Mouse (Mus musculus) adrenal gland, adult 10 weeks (tissue): ENCODE measurements around the gene Gm27029. TPM values are rescaled to one million over a fixed set of nuclear protein-coding genes. Genes with fewer than 3 reads are reported as not detected.

ENCODE experiments used
- polyA plus RNA-seq: library from polyadenylated mRNA; stranded (reverse); fragments of 350-450 nt; fragmentation: Illumina TruSeq; extraction: RNeasy Lipid Tissue Mini Kit (QIAGEN cat#74804); gene quantifications from one replicate; pipeline ENCODE4 v1.2.3, GENCODE M21; 2014; ENCODE audit warnings: low read depth, low replicate concordance

The Gm27029 gene
- not detected for polyA plus RNA-seq

DNA sequence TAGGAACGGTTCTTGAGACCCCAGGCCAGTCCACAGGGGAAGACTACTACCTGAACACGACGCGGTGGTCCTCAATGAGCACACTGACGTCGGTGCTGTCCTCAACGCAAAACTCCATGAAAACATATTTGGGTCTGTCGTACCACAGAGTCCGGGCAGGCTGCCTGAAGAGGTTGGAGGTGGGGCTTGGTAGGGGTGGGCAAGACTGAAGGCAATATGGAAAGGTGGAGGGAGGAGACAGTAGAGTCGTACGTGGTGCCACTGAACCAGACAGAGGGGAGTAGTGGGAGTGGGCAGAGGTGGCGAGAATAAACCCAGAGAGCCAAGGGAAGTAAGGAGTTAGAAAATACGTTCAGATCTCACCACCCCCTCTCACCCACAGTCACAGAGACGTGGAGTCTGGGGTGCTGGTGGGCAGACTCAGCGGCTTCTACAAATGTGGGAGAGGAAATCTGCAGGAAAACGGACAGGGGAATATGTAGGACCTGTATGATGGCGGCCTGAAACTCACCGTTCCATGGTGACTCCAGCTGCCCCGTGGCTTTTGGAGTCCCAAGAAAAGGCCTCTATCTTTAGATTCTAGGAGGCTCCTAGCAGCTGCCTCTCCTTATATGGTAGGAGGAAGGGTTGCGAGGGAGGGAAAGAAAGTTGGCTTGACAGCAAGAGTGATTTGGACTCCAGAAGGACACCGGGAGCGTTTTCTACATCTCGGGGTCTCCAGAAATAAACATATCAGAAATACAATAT is at the start of gene Gm27029:
Gene Gm27029 (minus strand): TSS at position 692 of the 747 bp plus-strand sequence.

DNA sequence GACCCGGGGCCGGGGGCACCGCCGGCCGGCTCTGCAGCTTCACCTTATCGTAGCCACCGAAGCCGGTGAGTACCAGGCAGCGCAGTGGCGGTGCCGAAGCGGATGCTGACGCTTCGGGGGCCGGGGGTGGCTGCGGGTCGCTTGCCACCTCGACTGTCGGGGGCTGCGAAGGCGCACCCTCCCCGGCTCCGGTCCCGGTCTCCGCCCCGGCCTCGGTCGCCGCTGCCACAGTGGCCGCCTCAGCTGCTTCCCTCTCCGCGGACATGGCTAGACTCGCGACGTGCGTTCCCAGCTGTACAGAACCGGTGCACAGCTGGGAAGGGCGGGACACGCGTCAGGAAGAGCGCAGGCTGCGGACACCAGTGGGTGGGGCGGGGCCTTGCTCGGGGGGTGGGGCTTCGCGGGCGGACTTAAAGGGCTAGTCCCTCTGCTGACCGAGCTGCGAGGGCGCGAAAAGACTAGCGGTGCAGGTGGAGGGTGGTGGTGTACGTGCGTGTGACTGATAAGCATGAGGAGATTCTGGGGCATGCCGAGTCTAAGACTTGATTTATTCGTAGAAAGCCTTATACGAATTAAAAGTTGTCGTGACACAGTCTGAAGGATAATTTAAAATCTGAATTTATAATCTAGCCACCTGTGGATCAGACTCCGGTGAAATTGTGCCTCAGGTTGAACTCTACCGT is 41.4 kb upstream of the Gm27029 start, which contains the start of gene Vat1:
Gene Vat1 (minus strand): TSS at position 362 of the 683 bp plus-strand sequence.

DNA sequence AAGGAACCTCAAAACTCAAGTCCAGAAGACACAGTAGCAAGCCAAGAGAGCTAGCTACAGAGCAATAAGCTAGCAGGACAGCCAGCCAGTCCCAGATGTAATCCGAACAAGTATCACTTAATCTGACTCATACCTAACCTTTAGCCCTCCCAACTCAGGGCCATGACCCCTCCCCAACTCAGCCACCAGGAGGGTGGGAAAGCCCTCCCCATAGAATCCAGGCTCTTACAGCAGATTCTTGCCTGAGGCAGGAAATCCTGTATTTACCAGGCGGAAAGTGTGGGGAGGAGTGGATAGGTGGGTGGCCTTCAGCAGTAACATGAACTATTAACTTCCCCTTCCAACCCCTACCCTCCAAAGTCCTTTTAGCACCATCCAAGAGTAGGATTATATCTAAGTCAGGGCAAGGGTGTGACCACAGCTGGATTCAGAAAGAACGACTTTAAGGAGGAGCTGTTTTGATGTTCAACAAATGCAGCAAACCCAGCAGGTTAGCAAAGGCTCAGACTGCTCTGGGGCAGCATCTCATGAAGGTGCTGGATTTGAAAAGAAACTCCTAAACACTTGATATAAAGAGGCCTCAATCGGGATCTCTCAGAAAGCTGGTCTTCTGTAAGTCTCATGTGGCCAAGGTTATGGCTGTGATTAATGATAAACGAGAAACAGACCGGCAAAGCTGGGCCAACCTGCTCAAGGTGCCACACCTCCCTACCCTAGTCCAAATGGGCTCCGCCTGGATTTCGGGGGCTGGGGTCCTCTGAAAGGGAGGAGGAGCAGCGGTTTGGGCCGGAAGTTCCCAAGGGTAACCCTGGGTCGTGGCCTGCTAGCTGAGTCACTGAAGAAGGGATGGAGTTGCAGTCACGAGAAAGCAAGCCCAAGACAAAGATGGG is 39.9 kb upstream of the Gm27029 start, which contains the start of gene Rnd2:
Gene Rnd2 (plus strand): TSS at position 789 of the 890 bp plus-strand sequence.

DNA sequence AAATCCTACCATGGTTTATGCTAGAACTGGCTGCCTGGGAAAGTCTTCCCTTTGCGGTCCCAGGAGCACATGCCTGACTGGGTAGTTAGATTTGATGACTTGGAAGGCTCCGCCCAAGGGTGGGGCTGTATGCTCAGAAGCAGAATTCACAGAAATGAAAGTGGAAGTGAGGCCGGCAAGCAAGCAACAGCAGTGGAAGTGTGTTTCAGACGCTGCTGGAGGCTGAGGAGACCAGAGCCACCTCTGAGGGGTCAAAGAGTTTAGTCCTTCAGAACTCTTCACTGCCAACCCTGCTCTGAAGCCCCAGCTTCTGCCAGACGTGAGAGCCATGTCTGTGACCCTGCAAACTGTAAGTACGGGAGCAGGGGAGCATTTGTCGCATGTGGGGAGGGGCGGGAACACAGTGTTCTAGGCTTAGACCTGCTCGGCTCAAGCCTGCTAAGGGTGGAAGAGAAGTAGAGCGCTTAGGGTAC is 23.7 kb upstream of the Gm27029 start, which contains the start of gene Ifi35:
Gene Ifi35 (plus strand): TSS at position 134 of the 473 bp plus-strand sequence.

DNA sequence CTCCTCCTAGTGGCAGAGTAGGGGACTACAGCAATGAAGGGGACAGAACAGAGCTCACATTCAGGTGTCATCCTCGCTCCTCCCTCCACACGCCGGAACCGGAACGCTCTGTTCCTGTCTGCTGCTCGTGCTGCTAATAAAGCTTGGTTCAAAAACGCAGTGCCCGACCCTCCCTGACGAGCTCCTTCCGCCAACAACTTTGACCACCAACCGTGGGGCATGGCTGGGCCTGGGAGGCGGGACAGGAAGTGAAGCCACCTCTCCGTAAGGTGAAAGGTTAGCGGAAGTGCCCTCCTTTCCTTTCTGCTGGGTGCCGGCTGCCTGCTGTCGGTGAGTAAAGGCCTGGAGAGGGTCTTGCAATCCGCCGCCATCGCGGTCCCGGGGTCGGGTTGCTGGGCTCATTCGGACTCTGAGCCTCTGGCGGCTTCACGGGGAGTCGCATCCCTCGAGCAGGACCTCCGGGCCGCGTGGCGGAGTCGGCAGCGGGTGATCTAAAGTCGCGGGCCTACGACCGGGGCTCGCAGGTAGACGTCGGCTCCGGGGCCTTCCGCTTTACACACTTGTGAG is 17.6 kb upstream of the Gm27029 start, which contains the start of gene Rpl27:
Gene Rpl27 (plus strand): TSS at position 172 of the 567 bp plus-strand sequence.

DNA sequence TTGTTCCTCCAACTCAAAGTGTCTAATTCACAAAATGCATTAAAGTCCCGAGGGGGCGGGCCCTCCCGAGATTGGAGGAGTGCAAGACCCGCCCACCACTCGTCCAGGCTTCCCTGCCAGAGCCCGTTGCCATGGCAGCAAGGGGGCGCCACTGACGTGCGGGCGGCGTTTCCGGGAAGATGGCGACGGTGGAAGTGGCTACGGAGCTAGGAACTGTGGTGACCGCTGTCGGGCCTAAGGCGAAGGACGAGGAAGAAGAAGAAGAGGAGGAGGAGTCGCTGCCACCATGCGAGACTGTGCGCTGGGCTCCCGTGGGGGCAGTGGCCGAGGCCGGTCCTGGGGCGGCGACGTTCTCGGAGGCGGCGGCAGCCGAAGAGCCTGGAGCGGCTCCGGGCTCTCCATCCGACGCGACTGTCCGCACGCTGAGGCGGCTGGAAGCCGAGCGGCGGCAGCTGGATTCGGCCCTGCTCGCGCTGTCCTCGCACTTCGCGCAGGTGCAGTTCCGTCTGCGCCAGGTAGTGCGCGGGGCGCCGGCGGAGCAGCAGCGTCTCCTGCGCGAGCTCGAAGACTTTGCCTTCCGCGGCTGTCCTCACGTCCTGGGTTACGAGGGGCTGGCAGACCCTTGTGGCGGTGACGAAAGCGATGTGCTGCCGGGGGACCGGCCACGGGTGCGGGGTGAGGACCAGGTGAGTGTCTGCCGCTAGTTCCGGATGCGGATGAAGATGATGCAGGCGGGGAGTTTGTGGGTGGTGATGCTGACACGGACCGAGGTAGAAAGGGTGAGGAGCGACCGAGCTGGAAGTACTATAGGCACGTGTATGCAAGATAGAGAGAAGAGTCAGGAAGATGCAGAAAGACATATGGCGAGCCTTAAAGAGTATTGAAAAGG is 573 bp upstream of the Gm27029 start, which contains the start of the genes Rundc1 and Ptges3l:
Gene Rundc1 (plus strand): TSS at position 161 of the 889 bp plus-strand sequence.
Gene Ptges3l (minus strand): TSS at position 409 of the 889 bp plus-strand sequence.

DNA sequence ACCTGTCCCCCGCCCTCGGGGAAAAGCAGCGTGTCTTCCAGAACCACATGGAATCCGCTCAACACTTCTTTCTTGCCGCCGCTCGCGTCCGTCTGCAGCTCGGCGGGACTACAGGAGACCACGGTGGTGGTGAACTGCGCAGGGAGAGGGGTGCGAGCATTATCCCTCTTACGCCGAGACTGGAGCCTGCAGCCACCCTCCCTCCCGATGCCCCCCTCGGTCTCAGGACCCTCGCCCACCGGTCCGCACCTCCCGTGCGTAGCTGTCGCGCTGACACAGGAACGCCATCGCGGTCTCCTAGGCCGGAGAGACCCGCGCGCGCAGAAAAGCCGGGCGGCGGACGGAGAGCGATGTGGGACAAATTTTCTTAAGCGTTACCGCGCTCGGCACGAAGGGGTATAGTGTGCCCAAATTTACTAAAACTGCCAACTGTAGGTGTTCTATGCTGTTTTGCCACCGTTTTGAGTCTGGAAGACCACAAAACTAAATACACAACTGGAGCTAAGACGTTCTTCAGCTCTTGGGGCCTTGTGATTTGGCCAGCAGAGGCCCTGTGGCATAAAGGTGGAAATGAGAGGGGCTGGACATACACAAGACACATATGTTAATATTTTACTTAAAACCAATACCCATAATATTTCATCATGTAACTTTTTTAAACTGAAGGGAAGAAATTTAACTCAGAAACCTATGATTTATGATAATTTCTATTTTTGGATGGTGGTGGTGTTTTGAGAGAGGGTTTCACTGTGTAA is 7.3 kb downstream of the Gm27029 start, which contains the start of gene Aarsd1:
Gene Aarsd1 (minus strand): TSS at position 515 of the 755 bp plus-strand sequence.

DNA sequence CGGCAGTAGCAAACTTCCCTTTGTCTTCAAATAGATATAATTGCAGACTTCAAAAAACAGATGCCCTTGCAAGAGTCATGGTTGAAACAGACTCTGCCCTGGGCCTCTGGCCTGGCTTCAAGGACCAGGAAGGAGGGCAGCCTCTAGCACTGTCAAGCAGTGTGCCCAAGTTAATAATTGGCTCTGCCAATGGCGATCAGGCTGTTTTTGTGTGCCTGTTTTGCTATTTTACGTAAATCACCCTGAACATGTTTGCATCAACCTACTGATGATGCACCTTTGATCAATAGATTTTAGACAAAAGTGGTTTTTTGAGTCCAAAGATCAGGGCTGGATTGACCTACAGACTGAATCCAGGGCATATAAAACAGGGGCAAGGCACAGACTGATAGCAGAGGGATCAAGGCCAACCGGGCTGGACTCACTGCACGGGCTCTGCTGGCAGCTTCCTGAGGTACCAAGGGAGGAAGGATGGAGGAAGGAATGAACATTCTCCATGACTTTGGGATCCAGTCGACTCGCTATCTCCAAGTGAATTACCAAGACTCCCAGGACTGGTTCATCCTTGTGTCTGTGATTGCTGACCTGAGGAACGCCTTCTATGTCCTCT is 57.2 kb downstream of the Gm27029 start, which contains the start of gene G6pc:
Gene G6pc (plus strand): TSS at position 236 of the 610 bp plus-strand sequence.

Other genes starting within 250 kb of the Gm27029 start
- not detected for gene Ccr10, start 249.4 kb downstream of the Gm27029 start, polyA plus RNA-seq
- 26.1 TPM for gene Ezh1, start 198.3 kb downstream of the Gm27029 start, polyA plus RNA-seq
- 6.6 TPM for gene Ramp2, start 178.8 kb downstream of the Gm27029 start, polyA plus RNA-seq
- 99.3 TPM for gene Vps25, start 171.1 kb downstream of the Gm27029 start, polyA plus RNA-seq
- not detected for gene Wnk4, start 164.2 kb downstream of the Gm27029 start, polyA plus RNA-seq
- gene Cntd1, start 145.8 kb downstream of the Gm27029 start, polyA plus RNA-seq = 0.35 TPM
- 5.0 TPM for gene Coa3, start 145.7 kb downstream of the Gm27029 start, polyA plus RNA-seq
- 112 TPM for gene Becn1, start 122.5 kb downstream of the Gm27029 start, polyA plus RNA-seq
- 268 TPM for gene Psme3, start 108.6 kb downstream of the Gm27029 start, polyA plus RNA-seq
- gene Aoc2, start 99.7 kb downstream of the Gm27029 start, polyA plus RNA-seq = not detected
- 22.7 TPM for gene Aoc3, start 94.2 kb downstream of the Gm27029 start, polyA plus RNA-seq
- gene G6pc, start 57.2 kb downstream of the Gm27029 start, polyA plus RNA-seq = 0.47 TPM
- 8.6 TPM for gene Aarsd1, start 7.2 kb downstream of the Gm27029 start, polyA plus RNA-seq
- 5.1 TPM for gene Rundc1, start 289 bp upstream of the Gm27029 start, polyA plus RNA-seq
- 2.7 TPM for gene Ptges3l, start 537 bp upstream of the Gm27029 start, polyA plus RNA-seq
- 55.5 TPM for gene Rpl27, start 17.5 kb upstream of the Gm27029 start, polyA plus RNA-seq
- gene Ifi35, start 23.6 kb upstream of the Gm27029 start, polyA plus RNA-seq = 3.5 TPM
- gene Rnd2, start 40.2 kb upstream of the Gm27029 start, polyA plus RNA-seq = 6.2 TPM
- gene Vat1, start 41.4 kb upstream of the Gm27029 start, polyA plus RNA-seq = 5.2 TPM
- 3.9 TPM for gene Brca1, start 127.2 kb upstream of the Gm27029 start, polyA plus RNA-seq
- gene Nbr1, start 127.4 kb upstream of the Gm27029 start, polyA plus RNA-seq = 196 TPM
- gene Tmem106a, start 157.4 kb upstream of the Gm27029 start, polyA plus RNA-seq = 8.6 TPM
- not detected for gene Gm11634, start 174.5 kb upstream of the Gm27029 start, polyA plus RNA-seq
- gene Rdm1, start 202.4 kb upstream of the Gm27029 start, polyA plus RNA-seq = 2.0 TPM
- gene Arl4d, start 240.7 kb upstream of the Gm27029 start, polyA plus RNA-seq = 2.3 TPM